Mouse (Mus musculus) lung, postnatal 0 days (tissue): Measurements from ENCODE around the gene Shroom2.

ENCODE experiments used
- CTCF ChIP-seq: IDR thresholded peaks from 2 replicates; pipeline ENCODE4 v1.5.1; 2016; ENCODE audit warnings: antibody characterized with exemption, mild to moderate bottlenecking
- EP300 ChIP-seq: IDR thresholded peaks from 2 replicates; pipeline ENCODE4 v1.6.1; 2016; ENCODE audit warnings: antibody characterized with exemption, mild to moderate bottlenecking, control low read depth

DNA sequence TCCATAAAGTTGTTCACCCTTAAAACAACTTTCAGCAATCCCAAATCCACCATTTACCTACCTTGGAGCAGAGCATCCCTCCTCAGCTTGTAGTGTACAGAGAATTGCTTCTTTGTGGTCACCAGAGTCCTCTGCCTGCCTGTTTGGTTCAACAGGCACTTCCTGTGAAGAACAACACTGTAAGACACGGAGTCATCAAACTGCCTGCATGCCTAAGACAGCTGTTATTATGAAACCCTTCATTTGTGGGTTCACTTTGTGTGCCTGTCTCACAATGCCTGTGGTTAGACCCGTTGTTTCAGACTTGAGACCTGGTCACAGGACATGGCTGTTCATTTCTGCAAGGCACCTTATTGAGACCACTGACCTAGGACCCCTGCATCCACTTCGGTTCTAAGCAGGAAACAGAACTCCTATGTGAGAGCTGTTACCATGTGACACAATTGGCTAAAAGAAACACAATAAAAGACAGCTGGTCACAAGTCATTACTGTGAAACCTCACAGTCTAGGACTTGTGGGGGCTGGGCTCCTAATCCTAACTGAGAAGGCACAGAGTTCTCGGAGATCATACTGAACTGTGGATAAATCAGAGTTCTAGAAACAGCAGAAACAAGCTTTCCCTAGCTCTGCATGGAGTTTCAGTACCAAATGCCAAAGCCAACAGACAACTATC, 111.8 kb downstream of the Shroom2 start:
- TF ChIP-seq CTCF (no peak), EP300 (no peak)
